Mouse (Mus musculus): ENCODE measurements at regions not wholly inside any gene's neighbourhood (a gene's known extent, or its start where the extent isn't known, plus 50 kb on each side); places are given as distances from the start of the nearest gene placed in this dataset.

GRCm38 (mm10) chr13:70313205-70313604, 324.2 kb downstream of the Ice1 start:
- 47% methylated on average over 2 of the region's 2 CpGs for WGBS

GRCm38 (mm10) chr13:70323537-70323936, 313.9 kb downstream of the Ice1 start:
- no peaks in the 10 kb centered on the region for H3K9me3 ChIP-seq (replicated peaks; ENCODE audit: control insufficient read depth, low read length)
- no peaks in the 10 kb centered on the region for H3K27me3 ChIP-seq (ENCODE audit: control insufficient read depth, insufficient read depth, low read length)
- H3K4me2 ChIP-seq (ENCODE audit: low read depth, low read length): no peak overlapping the region
- H3K4me3 ChIP-seq (replicated peaks; ENCODE audit: low read length): no peak overlapping the region
- no peaks in the 10 kb centered on the region for H3K36me3 ChIP-seq (ENCODE audit: control insufficient read depth, insufficient read depth, low read length)
- H3K27ac ChIP-seq (ENCODE audit: low read length): no peak overlapping the region
- H3K4me1 ChIP-seq (ENCODE audit: control insufficient read depth, insufficient read depth, low read length): no peaks in the 10 kb centered on the region
- ATAC-seq (ENCODE audit: insufficient read depth, low FRiP score): no peak
- WGBS: 79% methylated on average over 1 of the region's 1 CpGs
- H3K9ac ChIP-seq (ENCODE audit: low read length): no peak overlapping the region

More at GRCm38 (mm10) chr13:70313205-70313604, 324.2 kb downstream of the Ice1 start:
- no peak for ATAC-seq (ENCODE audit: insufficient read depth, low FRiP score)
- Histone ChIP-seq H3K36me3 (ENCODE audit: control insufficient read depth, insufficient read depth, low read length) (no peaks in the 10 kb centered on the region), H3K4me2 (ENCODE audit: low read depth, low read length) (no peak overlapping the region), H3K9me3 (replicated peaks; ENCODE audit: control insufficient read depth, low read length) (no peaks in the 10 kb centered on the region), H3K27ac (ENCODE audit: low read length) (no peak overlapping the region), H3K27me3 (ENCODE audit: control insufficient read depth, insufficient read depth, low read length) (no peaks in the 10 kb centered on the region), H3K4me3 (replicated peaks; ENCODE audit: low read length) (no peak overlapping the region), H3K9ac (ENCODE audit: low read length) (no peak overlapping the region), H3K4me1 (ENCODE audit: control insufficient read depth, insufficient read depth, low read length) (no peaks in the 10 kb centered on the region)

- H3K36me3 ChIP-seq (ENCODE audit: control insufficient read depth, insufficient read depth, low read length): no peaks in the 10 kb centered on the region
- no peaks in the 10 kb centered on the region for H3K27me3 ChIP-seq (ENCODE audit: control insufficient read depth, insufficient read depth, low read length)
Observed at GRCm38 (mm10) chr13:70336069-70336468, 301.4 kb downstream of the Ice1 start.

GRCm38 (mm10) chr13:70340437-70340836, 297.0 kb downstream of the Ice1 start:
- no peak overlapping the region for H3K4me2 ChIP-seq (ENCODE audit: low read depth, low read length)
- H3K36me3 ChIP-seq (ENCODE audit: control insufficient read depth, insufficient read depth, low read length): no peaks in the 10 kb centered on the region
- no peak for ATAC-seq (ENCODE audit: insufficient read depth, low FRiP score)
- no peak overlapping the region for H3K27ac ChIP-seq (ENCODE audit: low read length)
- 59% methylated on average over 3 of the region's 3 CpGs for WGBS
- H3K4me1 ChIP-seq (ENCODE audit: control insufficient read depth, insufficient read depth, low read length): no peaks in the 10 kb centered on the region
- no peaks in the 10 kb centered on the region for H3K9me3 ChIP-seq (replicated peaks; ENCODE audit: control insufficient read depth, low read length)
- no peak overlapping the region for H3K4me3 ChIP-seq (replicated peaks; ENCODE audit: low read length)
- H3K9ac ChIP-seq (ENCODE audit: low read length): no peak overlapping the region
- no peaks in the 10 kb centered on the region for H3K27me3 ChIP-seq (ENCODE audit: control insufficient read depth, insufficient read depth, low read length)

More at GRCm38 (mm10) chr13:70336069-70336468, 301.4 kb downstream of the Ice1 start:
- H3K9me3 ChIP-seq (replicated peaks; ENCODE audit: control insufficient read depth, low read length): no peaks in the 10 kb centered on the region
- no peak overlapping the region for H3K27ac ChIP-seq (ENCODE audit: low read length)
- H3K4me3 ChIP-seq (replicated peaks; ENCODE audit: low read length): no peak overlapping the region
- no peak overlapping the region for H3K9ac ChIP-seq (ENCODE audit: low read length)
- ATAC-seq (ENCODE audit: insufficient read depth, low FRiP score): no peak
- H3K4me2 ChIP-seq (ENCODE audit: low read depth, low read length): no peak overlapping the region
- H3K4me1 ChIP-seq (ENCODE audit: control insufficient read depth, insufficient read depth, low read length): no peaks in the 10 kb centered on the region
- 57% methylated on average over 4 of the region's 4 CpGs for WGBS

- no peaks in the 10 kb centered on the region for H3K9me3 ChIP-seq (replicated peaks; ENCODE audit: control insufficient read depth, low read length)
- no peak overlapping the region for H3K9ac ChIP-seq (ENCODE audit: low read length)
- WGBS: 96% methylated on average over 1 of the region's 1 CpGs
- no peaks in the 10 kb centered on the region for H3K4me1 ChIP-seq (ENCODE audit: control insufficient read depth, insufficient read depth, low read length)
- no peaks in the 10 kb centered on the region for H3K27me3 ChIP-seq (ENCODE audit: control insufficient read depth, insufficient read depth, low read length)
- H3K4me3 ChIP-seq (replicated peaks; ENCODE audit: low read length): no peak overlapping the region
- no peak overlapping the region for H3K27ac ChIP-seq (ENCODE audit: low read length)
- no peak overlapping the region for H3K4me2 ChIP-seq (ENCODE audit: low read depth, low read length)
- H3K36me3 ChIP-seq (ENCODE audit: control insufficient read depth, insufficient read depth, low read length): no peaks in the 10 kb centered on the region
- ATAC-seq (ENCODE audit: insufficient read depth, low FRiP score): no peak
Observed at GRCm38 (mm10) chr13:70343191-70343734, 294.2 kb downstream of the Ice1 start.

- no peaks in the 10 kb centered on the region for H3K4me1 ChIP-seq (ENCODE audit: control insufficient read depth, insufficient read depth, low read length)
- ATAC-seq (ENCODE audit: insufficient read depth, low FRiP score): no peak
Observed at GRCm38 (mm10) chr13:70343911-70344310, 293.5 kb downstream of the Ice1 start.

GRCm38 (mm10) chr13:70344311-70344710, 293.1 kb downstream of the Ice1 start:
- no peak for ATAC-seq (ENCODE audit: insufficient read depth, low FRiP score)
- 73% methylated on average over 5 of the region's 5 CpGs for WGBS
- no peak overlapping the region for H3K27ac ChIP-seq (ENCODE audit: low read length)

More at GRCm38 (mm10) chr13:70343911-70344310, 293.5 kb downstream of the Ice1 start:
- Histone ChIP-seq H3K9ac (ENCODE audit: low read length) (no peak overlapping the region), H3K4me2 (ENCODE audit: low read depth, low read length) (no peak overlapping the region), H3K9me3 (replicated peaks; ENCODE audit: control insufficient read depth, low read length) (no peaks in the 10 kb centered on the region), H3K36me3 (ENCODE audit: control insufficient read depth, insufficient read depth, low read length) (no peaks in the 10 kb centered on the region), H3K27ac (ENCODE audit: low read length) (no peak overlapping the region), H3K27me3 (ENCODE audit: control insufficient read depth, insufficient read depth, low read length) (no peaks in the 10 kb centered on the region), H3K4me3 (replicated peaks; ENCODE audit: low read length) (no peak overlapping the region)
- 54% methylated on average over 2 of the region's 2 CpGs for WGBS

GRCm38 (mm10) chr13:70348456-70348855, 289.0 kb downstream of the Ice1 start:
- H3K9ac ChIP-seq (ENCODE audit: low read length): no peak overlapping the region
- H3K27ac ChIP-seq (ENCODE audit: low read length): no peak overlapping the region
- no peak overlapping the region for H3K4me2 ChIP-seq (ENCODE audit: low read depth, low read length)
- WGBS: 83% methylated on average over 4 of the region's 4 CpGs
- no peaks in the 10 kb centered on the region for H3K27me3 ChIP-seq (ENCODE audit: control insufficient read depth, insufficient read depth, low read length)
- H3K4me1 ChIP-seq (ENCODE audit: control insufficient read depth, insufficient read depth, low read length): no peaks in the 10 kb centered on the region
- no peaks in the 10 kb centered on the region for H3K36me3 ChIP-seq (ENCODE audit: control insufficient read depth, insufficient read depth, low read length)
- H3K9me3 ChIP-seq (replicated peaks; ENCODE audit: control insufficient read depth, low read length): no peaks in the 10 kb centered on the region
- no peak for ATAC-seq (ENCODE audit: insufficient read depth, low FRiP score)
- no peak overlapping the region for H3K4me3 ChIP-seq (replicated peaks; ENCODE audit: low read length)

More at GRCm38 (mm10) chr13:70344311-70344710, 293.1 kb downstream of the Ice1 start:
- no peaks in the 10 kb centered on the region for H3K4me1 ChIP-seq (ENCODE audit: control insufficient read depth, insufficient read depth, low read length)
- H3K36me3 ChIP-seq (ENCODE audit: control insufficient read depth, insufficient read depth, low read length): no peaks in the 10 kb centered on the region
- H3K4me3 ChIP-seq (replicated peaks; ENCODE audit: low read length): no peak overlapping the region
- H3K9ac ChIP-seq (ENCODE audit: low read length): no peak overlapping the region
- H3K4me2 ChIP-seq (ENCODE audit: low read depth, low read length): no peak overlapping the region
- H3K9me3 ChIP-seq (replicated peaks; ENCODE audit: control insufficient read depth, low read length): no peaks in the 10 kb centered on the region
- H3K27me3 ChIP-seq (ENCODE audit: control insufficient read depth, insufficient read depth, low read length): no peaks in the 10 kb centered on the region

- Histone ChIP-seq H3K27ac (ENCODE audit: low read length) (no peak overlapping the region), H3K4me2 (ENCODE audit: low read depth, low read length) (no peak overlapping the region), H3K4me3 (replicated peaks; ENCODE audit: low read length) (no peak overlapping the region), H3K36me3 (ENCODE audit: control insufficient read depth, insufficient read depth, low read length) (no peaks in the 10 kb centered on the region), H3K4me1 (ENCODE audit: control insufficient read depth, insufficient read depth, low read length) (no peaks in the 10 kb centered on the region), H3K9me3 (replicated peaks; ENCODE audit: control insufficient read depth, low read length) (no peaks in the 10 kb centered on the region), H3K9ac (ENCODE audit: low read length) (no peak overlapping the region), H3K27me3 (ENCODE audit: control insufficient read depth, insufficient read depth, low read length) (no peaks in the 10 kb centered on the region)
- no peak for ATAC-seq (ENCODE audit: insufficient read depth, low FRiP score)
- 35% methylated on average over 2 of the region's 2 CpGs for WGBS
Observed at GRCm38 (mm10) chr13:70348965-70349364, 288.5 kb downstream of the Ice1 start.
